Mouse (Mus musculus) cerebellum, adult 8-10 months (tissue): ENCODE measurements at regions not wholly inside any gene's neighbourhood (a gene's known extent, or its start where the extent isn't known, plus 50 kb on each side); places are given as distances from the start of the nearest gene placed in this dataset.

Source experiments
- DNase-seq: peaks from one replicate; pipeline ENCODE4 v3.0.0; 2022

DNA sequence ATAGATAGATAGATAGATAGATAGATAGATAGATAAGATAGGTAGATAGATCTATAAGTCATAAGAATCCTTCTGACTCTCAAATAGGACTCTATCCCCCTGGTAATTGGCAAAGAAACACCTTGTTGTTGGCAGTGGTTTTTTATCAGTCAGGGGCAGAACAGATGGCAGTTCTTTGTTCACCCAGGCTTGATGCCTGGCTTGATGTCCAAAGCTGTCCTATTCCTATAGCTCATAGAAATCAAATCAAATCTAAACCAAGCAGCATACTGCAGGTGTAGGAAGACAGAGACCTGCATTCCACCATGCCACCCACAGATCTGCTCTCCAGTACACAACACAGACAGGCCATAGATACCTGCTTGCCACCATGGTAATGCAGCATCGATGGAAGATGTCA is 180.3 kb upstream of the Dusp21 start:
- DNase-seq: peak; percentile 8

DNA sequence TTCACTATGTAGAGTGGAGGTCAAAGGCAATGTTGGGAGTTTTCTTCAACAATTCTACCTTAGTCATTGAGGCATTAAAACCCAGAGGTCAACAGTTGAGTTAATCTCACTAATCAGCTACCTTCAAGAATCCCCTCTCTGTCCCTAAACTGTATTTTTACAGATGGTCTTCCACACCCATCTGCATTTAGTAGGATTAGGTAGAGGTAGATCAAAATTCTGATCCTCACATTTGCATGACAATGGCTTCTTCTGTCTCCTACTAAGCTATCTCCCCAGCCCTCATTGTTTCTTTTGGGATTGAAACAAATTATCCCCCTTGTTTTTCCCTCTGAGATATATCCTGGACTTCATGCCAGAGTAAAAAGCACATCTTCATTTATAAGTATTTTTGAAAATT is 131.3 kb upstream of the Dusp21 start:
- DNase-seq: no peak

DNA sequence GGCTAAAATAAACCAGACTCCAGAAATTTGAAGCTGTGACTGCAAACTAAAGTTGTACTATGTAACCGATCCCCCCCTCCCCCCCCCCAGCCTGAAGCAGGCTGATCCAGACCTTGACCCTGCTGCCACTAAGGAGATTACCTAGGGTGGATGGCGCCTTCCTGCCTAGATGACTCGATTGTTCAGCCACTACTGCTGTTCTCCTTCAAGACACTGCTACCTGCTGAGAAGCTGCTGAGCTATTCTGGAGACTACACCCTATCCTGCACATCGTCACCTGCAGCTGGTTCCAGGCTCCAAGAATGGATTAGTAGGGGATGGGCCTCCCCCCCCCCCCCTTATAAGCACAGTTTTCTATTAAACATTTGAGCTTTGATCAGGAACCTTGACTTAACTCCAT is 97.0 kb upstream of the Dusp21 start:
- DNase-seq: no peak

DNA sequence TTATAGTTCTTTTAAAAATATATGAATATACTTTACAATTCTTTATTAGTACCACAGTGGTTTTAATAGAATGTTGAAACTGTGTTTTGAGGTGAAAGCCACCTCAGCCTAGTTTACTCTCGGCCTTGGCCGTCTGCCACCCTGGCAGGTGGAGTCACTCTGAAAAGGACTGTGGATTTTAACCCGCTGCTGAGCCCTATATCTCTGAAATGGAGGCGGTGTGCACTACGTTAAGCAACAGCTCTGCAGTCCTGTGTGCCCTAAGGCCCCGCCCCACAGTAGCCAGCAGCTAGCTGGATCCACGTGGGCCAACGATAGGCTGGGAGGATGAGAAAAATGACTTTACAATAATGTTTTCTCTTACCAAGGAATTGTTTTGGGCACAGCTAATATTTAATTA is 64.2 kb upstream of the Dusp21 start:
- peak; percentile 32 for DNase-seq

DNA sequence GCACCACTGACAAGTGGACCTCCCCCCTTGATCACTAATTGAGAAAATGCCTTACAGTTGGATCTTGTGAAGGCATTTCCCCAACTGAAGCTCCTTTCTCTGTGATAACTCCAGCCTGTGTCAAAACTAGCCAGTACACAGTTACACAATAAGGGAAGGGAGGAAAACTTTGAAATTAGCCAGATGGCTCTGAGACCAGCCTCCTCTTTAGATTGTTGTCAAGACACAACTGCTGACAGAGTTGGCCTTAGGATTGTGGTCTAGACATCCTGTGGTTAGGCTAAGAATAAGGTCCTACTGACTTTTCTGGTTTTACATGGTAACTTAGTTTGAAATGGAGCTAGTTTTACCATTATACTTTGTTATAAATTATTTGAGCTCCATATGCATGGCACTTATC is 52.4 kb upstream of the Dusp21 start:
- no peak for DNase-seq
